Mouse (Mus musculus) cerebellum, adult 2 months (tissue): ENCODE measurements at regions not wholly inside any gene's neighbourhood (a gene's known extent, or its start where the extent isn't known, plus 50 kb on each side); places are given as distances from the start of the nearest gene placed in this dataset.

Source experiments
- CTCF ChIP-seq: fragments of 200-500 bp; IDR thresholded peaks from 2 replicates; pipeline ENCODE4 v1.5.1; 2011; ENCODE audit warnings: low read depth, mild to moderate bottlenecking, control low read depth, low read length, moderate library complexity, borderline replicate concordance; ENCODE audit not compliant: insufficient read depth
- POLR2A ChIP-seq: fragments of 200-500 bp; IDR thresholded peaks from 2 replicates; pipeline ENCODE4 v1.6.1; 2011; ENCODE audit warnings: low read length, control low read depth, borderline replicate concordance; ENCODE audit not compliant: insufficient read depth

DNA sequence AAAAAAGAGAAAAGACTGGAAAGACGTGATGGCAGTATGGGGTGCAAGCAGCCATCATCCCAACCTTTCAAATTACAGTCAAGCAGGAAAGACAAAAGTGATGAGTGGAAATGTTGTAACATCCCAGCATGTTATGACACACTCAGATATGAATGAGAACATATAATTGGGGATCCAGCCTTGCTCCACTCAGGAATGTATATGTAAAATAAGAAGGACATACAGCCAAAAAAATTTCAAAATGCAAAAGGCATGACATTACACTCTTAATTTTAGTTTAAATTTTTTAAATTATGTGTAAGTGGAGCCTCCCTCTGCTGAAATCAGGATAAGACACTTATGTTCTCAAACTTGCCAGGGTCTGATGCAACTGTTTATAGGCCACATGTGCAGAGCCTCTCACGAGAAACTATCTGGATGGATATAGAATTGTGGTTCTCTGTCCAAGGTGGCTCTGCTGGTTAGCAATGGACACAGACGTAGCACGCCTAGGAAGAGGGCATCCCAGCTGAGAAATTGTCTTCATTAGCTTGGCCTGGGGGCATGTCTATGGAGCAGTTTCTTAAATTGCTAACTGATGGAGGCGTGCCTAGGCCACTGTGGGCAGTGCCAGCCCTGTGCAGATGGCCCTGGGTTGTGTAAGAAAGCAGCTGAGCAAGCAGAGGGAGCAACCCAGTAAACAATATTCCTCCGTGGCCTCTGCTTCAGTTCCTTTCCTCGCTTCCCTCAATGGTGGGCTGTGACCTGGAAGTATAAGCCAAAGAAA, 171.5 kb upstream of the Usp24 start:
- no peak for TF ChIP-seq CTCF
- no peak for TF ChIP-seq POLR2A
